Mouse (Mus musculus) forebrain, embryonic 14.5 days (tissue): ENCODE results near the gene Mfap5. TPM values are rescaled to one million over a fixed set of nuclear protein-coding genes. Genes with fewer than 3 reads are reported as not detected.
A peak's percentile ranks its signal among the peaks of the same experiment; 100 is the strongest.
"Not testable (repeated sequence)": the region's sequence is repeated elsewhere in the genome, so short reads cannot be mapped to it uniquely, and the experiment has no call there.

ENCODE experiments used
- ATAC-seq: fragments of 200-750 bp; cut with Nextera tagmentation; 2 replicates; pipeline ENCODE4 v1.8.0; 2017; ENCODE audit warnings: mild to moderate bottlenecking, moderate library complexity
- DNase-seq: peaks from one replicate; pipeline ENCODE4 v3.0.0-alpha.2; 2015; ENCODE audit warnings: low spot score
- H3K27ac ChIP-seq: fragments of 300-500 bp; sonication (generic); 2 replicates; pipeline ENCODE4 v1.5.1; 2014; ENCODE audit warnings: low read depth, mild to moderate bottlenecking, control low read depth, low read length, moderate library complexity
- H3K27me3 ChIP-seq: fragments of 300-500 bp; sonication (generic); replicated peaks from 2 replicates; pipeline ENCODE4 v1.6.1; 2014; ENCODE audit warnings: low read length, control low read depth, mixed read lengths; ENCODE audit not compliant: control insufficient read depth, insufficient read depth
- H3K36me3 ChIP-seq: fragments of 300-500 bp; sonication (generic); 2 replicates; pipeline ENCODE4 v1.6.1; 2014; ENCODE audit warnings: low read length, control low read depth; ENCODE audit not compliant: control insufficient read depth, insufficient read depth
- H3K4me1 ChIP-seq: fragments of 300-500 bp; sonication (generic); 2 replicates; pipeline ENCODE4 v1.6.1; 2014; ENCODE audit warnings: antibody characterized with exemption, low read length, control low read depth; ENCODE audit not compliant: control insufficient read depth, insufficient read depth
- H3K4me2 ChIP-seq: fragments of 300-500 bp; sonication (generic); 2 replicates; pipeline ENCODE4 v1.6.1; 2014; ENCODE audit warnings: mild to moderate bottlenecking, control low read depth, low read length
- H3K4me3 ChIP-seq: fragments of 300-500 bp; sonication (generic); 2 replicates; pipeline ENCODE4 v1.5.1; 2014; ENCODE audit warnings: low read depth, low read length, control low read depth
- H3K9ac ChIP-seq: fragments of 300-500 bp; sonication (generic); 2 replicates; pipeline ENCODE4 v1.6.1; 2014; ENCODE audit warnings: mild to moderate bottlenecking, low read length, control low read depth, moderate library complexity
- H3K9me3 ChIP-seq: fragments of 300-500 bp; sonication (generic); replicated peaks from 2 replicates; pipeline ENCODE4 v1.6.1; 2016; ENCODE audit warnings: low read length, control low read depth, mixed read lengths; ENCODE audit not compliant: control insufficient read depth
- WGBS: fragments of 180-500 bp; shearing (Covaris S2); extraction: QIAGEN DNeasy Blood & Tissue Kit; methylation state at CpG from one replicate; pipeline ENCODE4 v1.1.7; 2014; 5-methylcytosine and 5-hydroxymethylcytosine counted together
- polyA plus RNA-seq: library from polyadenylated mRNA; unstranded; fragments of >200 nt; fragmentation: Nextera tagmentation; extraction: Ambion mirVana; gene quantifications from 2 replicates; pipeline ENCODE4 v1.2.1, GENCODE M21; 2014

Mfap5 gene
- polyA plus RNA-seq: 1.1 and 1.8 TPM in 2 replicates

GRCm38 (mm10) chr6:122505545-122505944, at the start of gene Mfap5:
TSS of gene Mfap5 (plus strand) at chr6:122505845.
- no peak within 1 kb of the TSS for H3K4me2 ChIP-seq
- WGBS: 88% methylated on average over 3 of the region's 3 CpGs
- no peak for DNase-seq
- no peaks in the 10 kb centered on the region for H3K9me3 ChIP-seq
- H3K27me3 ChIP-seq: no peaks in the 10 kb centered on the region
- H3K9ac ChIP-seq: no peak within 1 kb of the TSS
- no peak within 1 kb of the TSS for H3K27ac ChIP-seq
- no peak within 1 kb of the TSS for H3K4me3 ChIP-seq
- H3K36me3 ChIP-seq: no peaks in the 10 kb centered on the region
- no peak for ATAC-seq
- H3K4me1 ChIP-seq: no peaks in the 10 kb centered on the region

- Histone ChIP-seq H3K27ac (no peak overlapping the region), H3K9ac (no peak overlapping the region), H3K4me2 (no peak overlapping the region), H3K4me1 (no peaks in the 10 kb centered on the region), H3K9me3 (no peaks in the 10 kb centered on the region), H3K36me3 (peaks cover 76% of the 10 kb centered on the region), H3K4me3 (no peak overlapping the region), H3K27me3 (no peaks in the 10 kb centered on the region)
- 94% methylated on average over 8 of the region's 8 CpGs for WGBS
- DNase-seq (no peak), ATAC-seq (no peak)
Measured at GRCm38 (mm10) chr6:122458946-122459693, 46.5 kb upstream of the Mfap5 start.

GRCm38 (mm10) chr6:122466092-122466713, 39.4 kb upstream of the Mfap5 start:
- peak; percentile 32 for DNase-seq
- Histone ChIP-seq H3K36me3 (peaks cover 82% of the 10 kb centered on the region), H3K4me3 (no peak overlapping the region), H3K27me3 (no peaks in the 10 kb centered on the region), H3K9ac (no peak overlapping the region), H3K4me1 (no peaks in the 10 kb centered on the region), H3K4me2 (no peak overlapping the region), H3K9me3 (no peaks in the 10 kb centered on the region), H3K27ac (no peak overlapping the region)
- peak; percentile 23; the same call in 1 of the 2 replicates for ATAC-seq
- 71% methylated on average over 3 of the region's 3 CpGs for WGBS

GRCm38 (mm10) chr6:122469030-122469640, 36.5 kb upstream of the Mfap5 start:
- WGBS: 93% methylated on average over 15 of the region's 15 CpGs
- Histone ChIP-seq H3K4me1 (no peaks in the 10 kb centered on the region), H3K27ac (no peak overlapping the region), H3K27me3 (no peaks in the 10 kb centered on the region), H3K4me2 (no peak overlapping the region), H3K9ac (no peak overlapping the region), H3K36me3 (peaks cover 76% of the 10 kb centered on the region), H3K4me3 (no peak overlapping the region), H3K9me3 (no peaks in the 10 kb centered on the region)
- ATAC-seq (no peak), DNase-seq (no peak)

GRCm38 (mm10) chr6:122470240-122470639, 35.4 kb upstream of the Mfap5 start:
- DNase-seq (no peak), ATAC-seq (no peak)
- H3K4me2 ChIP-seq: no peak overlapping the region
- no peaks in the 10 kb centered on the region for H3K9me3 ChIP-seq
- H3K9ac ChIP-seq: no peak overlapping the region
- no peak overlapping the region for H3K27ac ChIP-seq
- peaks cover 68% of the 10 kb centered on the region for H3K36me3 ChIP-seq
- 91% methylated on average over 2 of the region's 2 CpGs for WGBS
- H3K4me3 ChIP-seq: no peak overlapping the region
- no peaks in the 10 kb centered on the region for H3K4me1 ChIP-seq
- H3K27me3 ChIP-seq: no peaks in the 10 kb centered on the region

GRCm38 (mm10) chr6:122471461-122471860, 34.2 kb upstream of the Mfap5 start:
- WGBS: 91% methylated on average over 3 of the region's 3 CpGs

GRCm38 (mm10) chr6:122478062-122478461, 27.6 kb upstream of the Mfap5 start:
- Histone ChIP-seq H3K27me3 (no peaks in the 10 kb centered on the region), H3K9ac (no peak overlapping the region), H3K27ac (no peak overlapping the region), H3K4me3 (no peak overlapping the region), H3K4me2 (no peak overlapping the region), H3K4me1 (no peaks in the 10 kb centered on the region), H3K9me3 (no peaks in the 10 kb centered on the region), H3K36me3 (no peaks in the 10 kb centered on the region; the same call in 1 of the 2 replicates)
- DNase-seq: no peak
- ATAC-seq: no peak
- 92% methylated on average over 3 of the region's 3 CpGs for WGBS

More at GRCm38 (mm10) chr6:122471461-122471860, 34.2 kb upstream of the Mfap5 start:
- DNase-seq, H3K4me1 ChIP-seq, H3K9ac ChIP-seq, ATAC-seq, H3K4me2 ChIP-seq, H3K4me3 ChIP-seq, H3K27ac ChIP-seq, H3K9me3 ChIP-seq, H3K27me3 ChIP-seq: not testable (repeated sequence)
- peaks cover 57% of the 10 kb centered on the region for H3K36me3 ChIP-seq

GRCm38 (mm10) chr6:122485401-122486296, 20.0 kb upstream of the Mfap5 start:
- Histone ChIP-seq H3K9ac (peak overlapping the region; percentile 94), H3K4me3 (peak overlapping the region; percentile 65), H3K27ac (peak overlapping the region; percentile 97), H3K4me1 (peaks cover 17% of the 10 kb centered on the region; the same call in 1 of the 2 replicates), H3K36me3 (no peaks in the 10 kb centered on the region; the same call in 1 of the 2 replicates), H3K27me3 (no peaks in the 10 kb centered on the region), H3K9me3 (no peaks in the 10 kb centered on the region), H3K4me2 (peak overlapping the region; percentile 58)
- DNase-seq (peak; percentile 58), ATAC-seq (peak; percentile 60)
- 1% methylated on average over 48 of the region's 91 CpGs for WGBS
